Mouse (Mus musculus): ENCODE measurements around the gene Fam166b.

Gene Fam166b

GRCm38 (mm10) chr4:43431690-43432089 is 2.8 kb upstream of the Fam166b start:
- DNase-seq (ENCODE audit: low read depth in 1 of 2, low spot score in 2 of 2): peak in 1 of 2 experiments; percentile 65

- no peak for DNase-seq (ENCODE audit: low read depth in 1 of 2, low spot score in 2 of 2)
Observed at GRCm38 (mm10) chr4:43428180-43428861, 613 bp downstream of the Fam166b start.

- no peak for DNase-seq (ENCODE audit: low read depth in 1 of 2, low spot score in 2 of 2)
Observed at GRCm38 (mm10) chr4:43427501-43428179, 1.3 kb downstream of the Fam166b start.

- no peak for DNase-seq (ENCODE audit: low read depth in 1 of 2, low spot score in 2 of 2)
Observed at GRCm38 (mm10) chr4:43426487-43426886, 2.4 kb downstream of the Fam166b start.

GRCm38 (mm10) chr4:43425648-43426380 is 3.1 kb downstream of the Fam166b start:
- no peak for DNase-seq (ENCODE audit: low read depth in 1 of 2, low spot score in 2 of 2)

GRCm38 (mm10) chr4:43425197-43425596 is 3.7 kb downstream of the Fam166b start:
- DNase-seq (ENCODE audit: low read depth in 1 of 2, low spot score in 2 of 2): no peak

- no peak for DNase-seq (ENCODE audit: low read depth in 1 of 2, low spot score in 2 of 2)
Observed at GRCm38 (mm10) chr4:43424072-43424471, 4.9 kb downstream of the Fam166b start.

- no peak for DNase-seq (ENCODE audit: low read depth in 1 of 2, low spot score in 2 of 2)
Observed at GRCm38 (mm10) chr4:43423267-43423934, 5.5 kb downstream of the Fam166b start.

GRCm38 (mm10) chr4:43421632-43422240 is 7.2 kb downstream of the Fam166b start:
- DNase-seq (ENCODE audit: low read depth in 1 of 2, low spot score in 2 of 2): no peak

- peak in 1 of 2 experiments; percentile 51 for DNase-seq (ENCODE audit: low read depth in 1 of 2, low spot score in 2 of 2)
Observed at GRCm38 (mm10) chr4:43420305-43420704, 8.6 kb downstream of the Fam166b start.

GRCm38 (mm10) chr4:43419801-43420281 is 9.1 kb downstream of the Fam166b start:
- no peak for DNase-seq (ENCODE audit: low read depth in 1 of 2, low spot score in 2 of 2)

- DNase-seq (ENCODE audit: low read depth in 1 of 2, low spot score in 2 of 2): no peak
Observed at GRCm38 (mm10) chr4:43418973-43419656, 9.8 kb downstream of the Fam166b start.

GRCm38 (mm10) chr4:43418450-43418849 is 10.5 kb downstream of the Fam166b start:
- DNase-seq (ENCODE audit: low read depth in 1 of 2, low spot score in 2 of 2): no peak

GRCm38 (mm10) chr4:43417269-43418062 is 11.5 kb downstream of the Fam166b start:
- no peak for DNase-seq (ENCODE audit: low read depth in 1 of 2, low spot score in 2 of 2)

- DNase-seq (ENCODE audit: low read depth in 1 of 2, low spot score in 2 of 2): no peak
Observed at GRCm38 (mm10) chr4:43416071-43416490, 12.9 kb downstream of the Fam166b start.

- no peak for DNase-seq (ENCODE audit: low read depth in 1 of 2, low spot score in 2 of 2)
Observed at GRCm38 (mm10) chr4:43415221-43416070, 13.5 kb downstream of the Fam166b start.

GRCm38 (mm10) chr4:43414761-43415160 is 14.2 kb downstream of the Fam166b start:
- DNase-seq (ENCODE audit: low read depth in 1 of 2, low spot score in 2 of 2): no peak

- DNase-seq (ENCODE audit: low read depth in 1 of 2, low spot score in 2 of 2): no peak
Observed at GRCm38 (mm10) chr4:43407071-43407920, 21.6 kb downstream of the Fam166b start.

All from monocyte, adult 2 months (primary cell).